Mouse (Mus musculus) cerebellum, adult 2 months (tissue): ENCODE results near the gene Dip2a. TPM values are rescaled to one million over a fixed set of nuclear protein-coding genes. Genes with fewer than 3 reads are reported as not detected.

ENCODE experiments used
- DNase-seq, 2 experiments: peaks; one replicate each; pipeline ENCODE4 v3.0.0; 2021
- H3K27ac ChIP-seq: fragments of 200-500 bp; 2 replicates; pipeline ENCODE4 v1.5.1; 2012; ENCODE audit warnings: low read length, control low read depth, inconsistent platforms; ENCODE audit not compliant: insufficient read depth
- H3K27me3 ChIP-seq: fragments of 200-500 bp; 2 replicates; pipeline ENCODE4 v1.6.1; 2012; ENCODE audit warnings: inconsistent platforms, mild to moderate bottlenecking, low read length, moderate library complexity; ENCODE audit not compliant: control insufficient read depth, insufficient read depth
- H3K4me1 ChIP-seq: fragments of 200-500 bp; 2 replicates; pipeline ENCODE4 v1.6.1; 2011; ENCODE audit warnings: low read length; ENCODE audit not compliant: control insufficient read depth, insufficient read depth
- H3K4me3 ChIP-seq: fragments of 200-500 bp; replicated peaks from 2 replicates; pipeline ENCODE3; 2011; ENCODE audit warnings: mild to moderate bottlenecking, low read depth, low read length, control low read depth; ENCODE audit not compliant: insufficient read depth
- CTCF ChIP-seq: fragments of 200-500 bp; IDR thresholded peaks from 2 replicates; pipeline ENCODE4 v1.5.1; 2011; ENCODE audit warnings: low read depth, mild to moderate bottlenecking, control low read depth, low read length, moderate library complexity, borderline replicate concordance; ENCODE audit not compliant: insufficient read depth
- POLR2A ChIP-seq: fragments of 200-500 bp; IDR thresholded peaks from 2 replicates; pipeline ENCODE4 v1.6.1; 2011; ENCODE audit warnings: low read length, control low read depth, borderline replicate concordance; ENCODE audit not compliant: insufficient read depth
- WGBS: fragments of 180-500 bp; shearing (Covaris S2); methylation state at CpG from one replicate; pipeline ENCODE4 v1.1.7; 2018; 5-methylcytosine and 5-hydroxymethylcytosine counted together
- polyA plus RNA-seq: library from polyadenylated mRNA; depleted of rRNA; stranded (reverse); fragments of >200 nt; gene quantifications from 2 replicates; pipeline ENCODE4 v1.2.3, GENCODE M21; 2012

The Dip2a gene
- polyA plus RNA-seq, 1 experiment: 80.4 TPM

DNA sequence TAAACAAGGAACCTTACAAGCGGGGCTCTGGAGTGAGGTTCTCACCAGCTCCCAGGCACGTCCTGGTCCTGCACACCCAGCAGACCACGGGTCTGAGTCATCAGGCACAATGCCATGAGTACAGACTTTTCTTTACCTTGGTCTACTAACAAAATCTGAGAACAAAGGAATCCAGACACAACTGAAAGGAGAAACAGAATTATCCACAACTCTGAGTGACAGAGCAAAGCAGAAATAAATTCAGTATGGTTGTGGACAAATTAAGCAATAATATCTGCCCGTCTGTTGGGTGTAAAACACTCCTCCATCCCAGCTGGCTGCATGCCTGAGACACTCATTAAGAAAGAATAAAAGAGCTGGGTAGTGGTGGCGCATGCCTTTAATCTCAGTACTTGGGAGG lies 13.4 kb upstream of the Dip2a start:
- Histone ChIP-seq H3K27me3 (no peaks in the 10 kb centered on the region), H3K4me3 (no peak overlapping the region), H3K4me1 (no peaks in the 10 kb centered on the region), H3K27ac (no peak overlapping the region)
- DNase-seq: no peak
- WGBS: 51% methylated on average over 5 of the region's 5 CpGs
- TF ChIP-seq CTCF (no peak), POLR2A (no peak)

DNA sequence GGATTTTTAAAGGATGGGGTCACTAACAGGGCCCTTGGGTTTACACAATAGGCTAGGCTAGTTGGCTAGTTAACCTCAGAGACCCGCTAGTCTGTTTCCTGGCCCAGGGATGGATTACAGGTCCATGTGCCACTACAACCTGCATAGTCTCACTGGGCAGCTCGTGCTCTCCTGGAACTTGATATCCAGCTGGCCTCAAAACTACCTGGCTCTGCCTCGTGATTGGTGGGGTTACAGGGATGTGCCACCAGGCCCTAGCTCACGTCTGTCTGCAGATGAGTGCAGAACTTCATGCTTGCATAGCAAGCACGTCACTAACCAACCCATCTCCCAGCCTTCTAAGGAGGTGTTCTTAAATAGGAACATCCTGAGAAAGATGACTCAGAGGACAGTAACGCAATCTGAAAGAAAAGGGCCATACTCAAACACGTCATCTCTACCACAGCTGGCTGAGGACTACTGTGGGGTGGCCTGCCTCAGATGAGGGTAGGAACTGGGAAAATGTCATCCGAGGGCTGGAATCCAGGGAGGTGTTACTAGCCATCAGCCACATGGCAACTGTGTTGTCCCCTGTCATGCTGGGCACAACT lies 12.3 kb upstream of the Dip2a start:
- 92% methylated on average over 8 of the region's 8 CpGs for WGBS
- Histone ChIP-seq H3K27ac (no peak overlapping the region), H3K4me1 (no peaks in the 10 kb centered on the region), H3K27me3 (no peaks in the 10 kb centered on the region), H3K4me3 (no peak overlapping the region)
- no peak for TF ChIP-seq POLR2A
- no peak for TF ChIP-seq CTCF
- no peak for DNase-seq

DNA sequence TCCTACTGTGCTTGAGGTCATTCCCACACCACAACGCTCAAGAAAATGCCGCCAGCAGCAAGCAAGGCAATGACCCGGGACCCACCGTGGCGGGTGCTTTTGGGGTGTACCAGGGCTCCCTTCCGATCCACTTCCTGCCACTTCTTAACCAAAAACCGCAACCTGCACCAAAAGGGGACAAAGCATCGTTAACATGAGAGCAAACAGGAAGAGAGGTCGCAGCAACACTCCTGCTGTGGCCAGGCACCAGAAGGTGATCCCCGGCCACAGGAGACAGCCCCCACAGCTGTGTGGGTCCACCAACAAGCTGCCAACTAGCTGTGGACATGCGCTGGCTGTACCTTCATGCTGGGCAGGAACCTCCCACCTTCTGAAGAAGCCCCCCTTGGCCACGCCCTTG lies 9.9 kb upstream of the Dip2a start:
- no peak for DNase-seq
- no peak for TF ChIP-seq POLR2A
- TF ChIP-seq CTCF: no peak
- Histone ChIP-seq H3K27me3 (no peaks in the 10 kb centered on the region), H3K4me1 (no peaks in the 10 kb centered on the region), H3K4me3 (no peak overlapping the region), H3K27ac (no peak overlapping the region)
- 88% methylated on average over 12 of the region's 12 CpGs for WGBS

DNA sequence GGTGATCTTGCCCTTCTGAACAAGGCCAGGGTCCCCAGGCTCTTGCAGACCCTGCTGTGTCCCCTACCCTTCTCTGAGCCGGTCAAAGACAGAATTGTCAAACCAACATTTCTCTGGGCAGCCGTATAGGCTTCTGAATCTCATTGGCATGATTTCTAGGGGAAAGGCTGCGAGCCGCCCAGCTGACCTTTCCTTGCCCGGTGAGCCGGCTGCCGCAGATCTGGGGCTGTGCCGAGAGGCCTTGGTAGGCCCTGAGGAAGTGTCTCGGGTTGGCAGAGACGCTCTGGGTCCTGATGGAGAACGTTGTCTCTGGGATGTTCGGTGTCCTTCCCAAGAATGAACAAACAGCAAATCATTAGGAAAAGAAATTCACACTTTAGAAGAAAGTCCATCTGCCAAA lies 8.9 kb upstream of the Dip2a start:
- 94% methylated on average over 12 of the region's 12 CpGs for WGBS
- DNase-seq: no peak
- H3K27me3 ChIP-seq: no peaks in the 10 kb centered on the region
- H3K4me3 ChIP-seq: no peak overlapping the region
- H3K4me1 ChIP-seq: no peaks in the 10 kb centered on the region
- TF ChIP-seq CTCF (no peak), POLR2A (no peak)
- no peak overlapping the region for H3K27ac ChIP-seq

DNA sequence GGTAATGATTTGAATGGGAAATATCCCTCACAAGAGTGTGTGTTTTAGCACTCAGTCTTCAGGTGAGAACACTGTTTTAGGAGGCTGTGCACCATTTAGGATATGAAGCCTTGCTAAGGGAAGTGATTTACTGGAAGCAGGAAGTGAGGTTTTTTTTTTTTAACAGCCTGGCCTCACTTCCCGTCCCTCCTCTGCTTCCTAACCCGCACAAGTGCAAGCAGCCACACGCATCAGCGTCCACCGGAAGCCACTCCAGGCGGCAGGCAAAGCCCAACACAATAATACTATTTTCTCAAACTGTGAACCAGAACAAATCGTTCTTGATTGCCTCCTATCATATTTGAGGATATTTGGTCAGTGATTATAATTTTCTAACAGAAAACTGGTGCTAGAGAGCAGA lies 6.9 kb upstream of the Dip2a start:
- TF ChIP-seq CTCF (no peak), POLR2A (no peak)
- Histone ChIP-seq H3K27me3 (no peaks in the 10 kb centered on the region), H3K4me3 (no peak overlapping the region), H3K27ac (no peak overlapping the region), H3K4me1 (no peaks in the 10 kb centered on the region)
- DNase-seq: no peak
- 81% methylated on average over 7 of the region's 7 CpGs for WGBS

DNA sequence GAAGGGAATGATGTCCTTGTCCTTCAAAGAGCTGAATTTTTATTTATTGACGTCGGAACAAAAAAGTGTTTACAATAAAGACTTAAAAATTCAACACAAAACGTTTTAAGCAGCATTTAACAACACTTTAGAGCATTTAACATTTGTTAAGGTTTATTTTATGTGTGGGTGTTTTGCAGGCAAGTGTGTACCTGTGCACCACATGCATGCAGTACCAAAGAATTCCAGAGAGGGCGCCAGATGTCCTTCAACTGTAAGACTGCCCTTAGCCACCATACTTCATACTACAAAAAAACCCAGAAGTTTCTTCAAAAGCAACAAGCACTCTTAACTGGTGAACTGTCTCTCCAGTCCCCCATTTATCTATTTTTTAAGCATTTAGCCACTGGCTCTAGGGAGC lies 1.5 kb upstream of the Dip2a start:
- TF ChIP-seq POLR2A (no peak), CTCF (peak; percentile 27; the same call in 1 of the 2 replicates)
- 13% methylated on average over 4 of the region's 4 CpGs for WGBS

DNA sequence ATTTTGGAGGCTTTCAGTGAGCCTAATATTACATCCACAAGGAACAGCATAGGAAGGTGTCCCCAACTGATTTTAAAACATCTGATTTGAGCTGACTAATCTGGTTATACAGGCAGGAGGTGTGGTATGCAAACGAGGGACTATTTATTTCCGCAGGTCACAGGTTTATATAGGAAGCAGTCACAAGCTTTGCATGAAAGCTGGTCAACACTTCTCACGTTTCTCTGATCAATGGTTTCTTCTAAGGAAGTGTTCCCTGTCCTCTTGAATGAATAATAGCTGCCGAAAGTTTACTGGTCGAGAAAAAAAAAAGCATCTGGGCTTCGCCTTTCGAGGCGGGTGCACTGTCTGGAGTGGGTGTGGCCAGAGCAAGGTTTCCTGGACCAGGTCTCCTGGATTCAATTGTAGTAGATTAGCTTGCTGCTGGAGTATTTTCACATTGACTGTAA lies 976 bp upstream of the Dip2a start:
- DNase-seq: peak in 1 of 2 experiments; percentile 18
- Histone ChIP-seq H3K4me1 (no peaks in the 10 kb centered on the region; the same call in 1 of the 2 replicates), H3K27me3 (no peaks in the 10 kb centered on the region), H3K27ac (no peak overlapping the region), H3K4me3 (peak overlapping the region; percentile 98)
- WGBS: 9% methylated on average over 8 of the region's 8 CpGs
- TF ChIP-seq POLR2A (no peak), CTCF (no peak)

More for the DNA sequence above, 1.5 kb upstream of the Dip2a start:
- Histone ChIP-seq H3K27me3 (no peaks in the 10 kb centered on the region), H3K4me3 (peak overlapping the region; percentile 98), H3K27ac (no peak overlapping the region), H3K4me1 (no peaks in the 10 kb centered on the region; the same call in 1 of the 2 replicates)
- peak; percentile 32 to 55 for DNase-seq

DNA sequence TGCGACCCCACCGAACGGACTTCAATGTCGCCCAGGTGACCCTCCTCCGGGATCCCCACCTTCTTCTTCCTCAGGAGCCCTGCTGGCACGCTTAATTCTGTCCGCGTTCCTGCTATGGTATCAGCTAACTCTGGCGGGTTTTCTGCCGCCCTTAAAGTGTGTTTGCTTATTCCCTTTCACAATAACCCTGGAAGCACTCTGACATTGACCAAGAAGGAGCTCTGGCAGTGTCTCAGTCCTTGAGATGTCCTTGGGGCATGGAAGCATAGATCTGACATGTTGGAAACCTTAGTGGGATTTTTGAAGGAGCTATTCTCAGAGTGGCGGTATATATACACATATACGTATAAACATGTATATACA lies 430 bp upstream of the Dip2a start:
- no peak for TF ChIP-seq POLR2A
- no peak for TF ChIP-seq CTCF
- H3K4me3 ChIP-seq: peak overlapping the region; percentile 98
- H3K27ac ChIP-seq: peak overlapping the region; percentile 73
- H3K4me1 ChIP-seq: no peaks in the 10 kb centered on the region; the same call in 1 of the 2 replicates
- no peak for DNase-seq
- 3% methylated on average over 12 of the region's 12 CpGs for WGBS
- H3K27me3 ChIP-seq: no peaks in the 10 kb centered on the region
